Mouse (Mus musculus) 3T3-L1 (cell line): ENCODE measurements around the gene Ahdc1.

ENCODE experiments used
- DNase-seq: peaks from one replicate; pipeline ENCODE4 v3.0.0-alpha.2; 2015; ENCODE audit warnings: low read depth, low spot score

The Ahdc1 gene

GRCm38 (mm10) chr4:133052029-133052745 is 41.1 kb downstream of the Ahdc1 start:
- no peak for DNase-seq

- no peak for DNase-seq
These were observed 42.0 kb downstream of the Ahdc1 start for GRCm38 (mm10) chr4:133052995-133053572.

- no peak for DNase-seq
These were observed 43.5 kb downstream of the Ahdc1 start for GRCm38 (mm10) chr4:133054530-133054929.

GRCm38 (mm10) chr4:133055163-133055951 is 44.3 kb downstream of the Ahdc1 start:
- DNase-seq, result peak; percentile 87

- DNase-seq, result peak; percentile 94
These were observed 45.2 kb downstream of the Ahdc1 start for GRCm38 (mm10) chr4:133056069-133056890.

GRCm38 (mm10) chr4:133057389-133058122 is 46.5 kb downstream of the Ahdc1 start:
- DNase-seq, result peak; percentile 86

GRCm38 (mm10) chr4:133058123-133058453 is 47.0 kb downstream of the Ahdc1 start:
- no peak for DNase-seq

GRCm38 (mm10) chr4:133058513-133059480 is 47.7 kb downstream of the Ahdc1 start:
- DNase-seq, result no peak

- no peak for DNase-seq
These were observed 49.6 kb downstream of the Ahdc1 start for GRCm38 (mm10) chr4:133060702-133061101.

- no peak for DNase-seq
These were observed 50.7 kb downstream of the Ahdc1 start for GRCm38 (mm10) chr4:133061798-133062197.

GRCm38 (mm10) chr4:133062286-133062685 is 51.2 kb downstream of the Ahdc1 start:
- no peak for DNase-seq

GRCm38 (mm10) chr4:133063203-133063602 is 52.1 kb downstream of the Ahdc1 start:
- DNase-seq, result no peak

- no peak for DNase-seq
These were observed 52.7 kb downstream of the Ahdc1 start for GRCm38 (mm10) chr4:133063799-133064198.

GRCm38 (mm10) chr4:133064791-133065190 is 53.7 kb downstream of the Ahdc1 start:
- DNase-seq, result no peak

GRCm38 (mm10) chr4:133065894-133066386 is 54.9 kb downstream of the Ahdc1 start:
- no peak for DNase-seq

- no peak for DNase-seq
These were observed 57.5 kb downstream of the Ahdc1 start for GRCm38 (mm10) chr4:133068400-133069138.

- DNase-seq, result no peak
These were observed 59.3 kb downstream of the Ahdc1 start for GRCm38 (mm10) chr4:133070388-133070787.

GRCm38 (mm10) chr4:133070821-133071372 is 59.8 kb downstream of the Ahdc1 start:
- peak; percentile 64 for DNase-seq

GRCm38 (mm10) chr4:133073192-133073591 is 62.1 kb downstream of the Ahdc1 start:
- DNase-seq, result no peak
